Mouse (Mus musculus): ENCODE results near the gene Lamp3. TPM values are rescaled to one million over a fixed set of nuclear protein-coding genes. Genes with fewer than 3 reads are reported as not detected.
"Not testable (repeated sequence)": the region's sequence is repeated elsewhere in the genome, so short reads cannot be mapped to it uniquely, and the experiment has no call there.

Lamp3 gene
- total RNA-seq (2021), result not detected
- long read RNA-seq, result 0 reads

DNA sequence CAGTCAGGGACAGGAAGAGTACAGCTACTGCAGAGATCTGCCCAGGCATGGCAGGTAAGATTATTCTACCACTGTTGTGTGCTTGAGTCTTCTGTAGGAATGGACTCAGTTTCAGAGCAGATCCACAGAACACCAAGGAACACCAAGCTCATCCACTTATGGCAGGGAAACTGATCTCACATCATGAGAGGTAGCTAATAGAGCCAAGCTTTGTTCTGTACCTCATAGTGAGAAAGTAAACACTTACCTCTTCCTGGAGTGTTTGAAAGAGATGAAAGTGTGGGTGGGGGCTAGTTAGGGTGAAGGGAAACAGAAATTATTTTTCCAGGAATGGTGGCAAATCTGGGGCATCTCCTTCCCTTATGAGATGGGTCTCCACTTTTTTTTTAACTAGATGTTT lies at the start of gene Lamp3:
Gene Lamp3, minus strand, starts transcription at position 160 of the 400 bp plus-strand sequence.
- DNase-seq (ENCODE audit: low spot score in 2 of 2), result no peak

- DNase-seq (ENCODE audit: low spot score in 2 of 2), result no peak
These were observed 26.7 kb upstream of the Lamp3 start for GRCm38 (mm10) chr16:19732896-19733295.

DNA sequence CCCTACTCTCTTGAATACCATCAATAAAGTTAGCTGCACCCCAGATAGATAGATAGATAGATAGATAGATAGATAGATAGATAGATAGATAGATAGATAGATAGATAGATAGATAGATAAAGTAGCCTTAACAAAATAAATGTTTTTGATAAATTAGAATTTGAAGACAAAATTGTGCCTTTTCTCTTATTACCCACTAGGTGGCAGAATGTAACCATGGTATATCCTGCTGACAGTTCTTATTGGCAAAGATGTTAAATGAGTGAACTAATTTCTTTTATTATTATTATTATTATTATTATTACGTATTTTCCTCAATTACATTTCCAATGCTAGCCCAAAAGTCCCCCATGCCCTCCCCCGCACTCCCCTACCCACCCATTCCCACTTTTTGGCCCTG lies 18.0 kb upstream of the Lamp3 start:
- DNase-seq (ENCODE audit: low spot score in 2 of 2), result not testable (repeated sequence)

GRCm38 (mm10) chr16:19720959-19721358 lies 14.8 kb upstream of the Lamp3 start:
- DNase-seq (ENCODE audit: low spot score in 2 of 2), result no peak

DNA sequence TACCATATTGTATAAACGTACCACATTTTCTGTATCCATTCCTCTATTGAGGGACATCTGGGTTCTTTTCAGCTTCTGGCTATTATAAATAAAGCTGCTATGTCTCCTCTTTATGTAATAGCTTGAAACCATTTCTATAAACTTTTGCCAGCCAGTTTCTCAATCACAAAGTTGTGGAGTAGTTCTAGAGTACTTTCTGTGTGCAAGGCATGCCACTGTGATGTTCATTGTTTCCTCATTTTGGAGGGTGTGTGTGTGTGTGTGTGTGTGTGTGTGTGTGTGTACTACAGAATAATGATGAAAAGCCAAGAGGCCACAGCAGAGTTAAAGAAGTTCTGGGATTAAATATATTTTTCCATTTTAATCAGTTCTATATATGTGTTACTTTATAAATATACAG lies 1.2 kb upstream of the Lamp3 start:
- DNase-seq (ENCODE audit: low spot score in 2 of 2), result no peak

GRCm38 (mm10) chr16:19699207-19699606 lies 7.0 kb downstream of the Lamp3 start:
- no peak for DNase-seq (ENCODE audit: low spot score in 2 of 2)

DNA sequence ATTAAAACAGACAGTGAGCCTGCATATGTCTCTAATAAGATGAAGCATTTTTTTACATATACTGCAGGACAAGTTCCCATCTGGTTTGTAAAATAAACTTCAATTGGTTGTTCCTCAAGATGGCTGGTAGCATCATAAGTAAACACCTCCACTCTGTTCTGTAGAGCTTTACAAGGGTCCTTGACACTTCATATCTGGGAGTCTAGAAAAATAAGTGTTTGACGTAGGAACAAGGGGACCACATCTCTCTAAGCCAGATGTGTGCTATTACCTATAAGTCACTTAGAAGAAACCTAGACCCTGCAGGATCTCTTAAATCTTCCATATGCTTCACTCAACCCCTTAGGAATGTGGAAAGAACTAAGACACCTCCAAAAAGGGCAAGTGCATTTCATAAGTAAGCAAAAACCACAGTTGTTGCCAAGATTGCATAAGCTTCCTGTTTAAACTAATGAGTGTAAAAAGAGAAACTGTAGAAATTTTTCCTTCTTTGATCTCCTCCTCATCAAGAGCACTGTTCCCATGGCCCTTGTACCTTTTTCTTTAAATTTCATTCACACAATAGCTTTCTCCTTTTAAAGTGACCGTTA lies 35.3 kb downstream of the Lamp3 start:
- no peak for DNase-seq (ENCODE audit: low spot score in 2 of 2)

GRCm38 (mm10) chr16:19666312-19666711 lies 39.9 kb downstream of the Lamp3 start:
- DNase-seq (ENCODE audit: low spot score in 2 of 2), result no peak

DNA sequence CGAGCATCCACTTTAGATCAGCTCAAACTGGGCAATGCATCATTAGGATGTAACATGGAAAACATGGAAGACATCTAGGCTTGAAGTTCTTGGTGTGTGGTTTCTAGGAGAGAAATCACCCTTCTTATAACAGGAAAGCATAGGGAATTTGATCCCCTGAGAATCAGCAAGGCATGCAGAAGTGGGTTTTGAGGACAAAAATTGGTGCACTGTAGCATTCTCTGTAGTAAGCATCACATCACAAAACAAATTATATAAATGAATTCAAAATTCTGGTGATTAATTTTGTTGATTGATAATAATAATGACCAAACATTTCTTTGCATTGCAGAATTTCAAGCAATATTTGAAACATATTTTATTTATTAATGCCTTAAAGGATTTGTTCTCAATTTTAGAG lies 76.4 kb downstream of the Lamp3 start, which contains the start of gene Olfr171:
Gene Olfr171, minus strand, starts transcription at position 101 of the 400 bp plus-strand sequence.
- no peak for DNase-seq (ENCODE audit: low spot score in 2 of 2)

DNA sequence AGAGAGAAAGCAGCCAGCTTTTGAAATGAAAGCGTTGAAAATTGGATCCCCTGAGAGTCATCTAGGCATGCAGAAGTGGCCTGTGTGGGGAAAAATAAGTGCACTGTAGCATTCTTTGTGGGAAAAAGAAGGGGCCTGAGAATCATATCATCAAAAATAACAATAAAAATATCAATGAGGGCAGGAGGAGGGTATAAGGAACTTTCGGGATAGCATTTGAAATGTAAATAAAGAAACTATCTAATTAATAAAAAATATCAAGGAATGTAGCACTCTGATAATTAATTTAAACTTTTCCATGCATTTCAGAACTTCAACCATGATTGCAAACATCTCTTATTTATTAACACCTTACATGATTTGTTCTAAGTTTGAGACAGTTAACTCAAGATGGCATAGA lies 94.4 kb downstream of the Lamp3 start, which contains the start of gene Olfr170:
Gene Olfr170, minus strand, starts transcription at position 101 of the 400 bp plus-strand sequence.
- not testable (repeated sequence) for DNase-seq (ENCODE audit: low spot score in 2 of 2)

Other genes starting within 250 kb of the Lamp3 start
- not detected for gene Olfr166, start 222.7 kb downstream of the Lamp3 start, total RNA-seq (2021)
- gene Olfr167, start 184.1 kb downstream of the Lamp3 start, total RNA-seq (2021), result not detected
- gene Olfr168, start 170.8 kb downstream of the Lamp3 start, total RNA-seq (2021), result not detected
- gene Olfr169, start 134.6 kb downstream of the Lamp3 start, total RNA-seq (2021), result not detected
- gene Olfr170, start 94.5 kb downstream of the Lamp3 start, total RNA-seq (2021), result not detected
- gene Olfr171, start 76.5 kb downstream of the Lamp3 start, total RNA-seq (2021), result not detected
- gene B3gnt5, start 53.8 kb upstream of the Lamp3 start, total RNA-seq (2021), result 1 to 10 TPM; 4.7 to 5.3 TPM

Data from layer of hippocampus, postnatal 10 days (tissue).